Mouse (Mus musculus): ENCODE measurements at regions not wholly inside any gene's neighbourhood (a gene's known extent, or its start where the extent isn't known, plus 50 kb on each side); places are given as distances from the start of the nearest gene placed in this dataset.
"Not testable (repeated sequence)": the region's sequence is repeated elsewhere in the genome, so short reads cannot be mapped to it uniquely, and the experiment has no call there.

- no peak for DNase-seq (ENCODE audit: low spot score in 2 of 2)
- TF ChIP-seq CTCF (conservative IDR thresholded peaks at IDR 0.05): no peak
- no peak overlapping the region for H3K27ac ChIP-seq
- no peak overlapping the region for H3K4me3 ChIP-seq
These were observed 189.3 kb downstream of the Utp18 start for GRCm38 (mm10) chr11:93696096-93696890.

- no peak for TF ChIP-seq CTCF (conservative IDR thresholded peaks at IDR 0.05)
- DNase-seq (ENCODE audit: low spot score in 2 of 2): no peak
- no peak overlapping the region for H3K4me3 ChIP-seq
- H3K27ac ChIP-seq: no peak overlapping the region
These were observed 201.9 kb downstream of the Utp18 start for GRCm38 (mm10) chr11:93683691-93684090.

GRCm38 (mm10) chr11:93676299-93676698 is 209.3 kb downstream of the Utp18 start:
- DNase-seq (ENCODE audit: low spot score in 2 of 2): no peak
- no peak overlapping the region for H3K4me3 ChIP-seq
- no peak overlapping the region for H3K27ac ChIP-seq
- TF ChIP-seq CTCF (conservative IDR thresholded peaks at IDR 0.05): no peak

- TF ChIP-seq CTCF (conservative IDR thresholded peaks at IDR 0.05): no peak
- no peak for DNase-seq (ENCODE audit: low spot score in 2 of 2)
- H3K27ac ChIP-seq: no peak overlapping the region
- no peak overlapping the region for H3K4me3 ChIP-seq
These were observed 213.5 kb downstream of the Utp18 start for GRCm38 (mm10) chr11:93672025-93672424.

- TF ChIP-seq CTCF (conservative IDR thresholded peaks at IDR 0.05): no peak
- H3K27ac ChIP-seq: no peak overlapping the region
These were observed 223.9 kb downstream of the Utp18 start for GRCm38 (mm10) chr11:93661657-93662056.

GRCm38 (mm10) chr11:93660379-93660778 is 225.2 kb downstream of the Utp18 start:
- TF ChIP-seq CTCF (conservative IDR thresholded peaks at IDR 0.05): no peak
- Histone ChIP-seq H3K4me3 (no peak overlapping the region), H3K27ac (no peak overlapping the region)
- no peak for DNase-seq (ENCODE audit: low spot score in 2 of 2)

More at GRCm38 (mm10) chr11:93661657-93662056, 223.9 kb downstream of the Utp18 start:
- no peak for DNase-seq (ENCODE audit: low spot score in 2 of 2)
- no peak overlapping the region for H3K4me3 ChIP-seq

- no peak for TF ChIP-seq CTCF (conservative IDR thresholded peaks at IDR 0.05)
- Histone ChIP-seq H3K4me3 (no peak overlapping the region), H3K27ac (no peak overlapping the region)
- DNase-seq (ENCODE audit: low spot score in 2 of 2): no peak
These were observed 226.8 kb downstream of the Utp18 start for GRCm38 (mm10) chr11:93658719-93659118.

GRCm38 (mm10) chr11:93655602-93656239 is 229.8 kb downstream of the Utp18 start:
- DNase-seq (ENCODE audit: low spot score in 2 of 2): no peak
- TF ChIP-seq CTCF (conservative IDR thresholded peaks at IDR 0.05): no peak
- Histone ChIP-seq H3K4me3 (no peak overlapping the region), H3K27ac (no peak overlapping the region)

GRCm38 (mm10) chr11:93653401-93653800 is 232.2 kb downstream of the Utp18 start:
- DNase-seq (ENCODE audit: low spot score in 2 of 2): no peak
- H3K4me3 ChIP-seq: no peak overlapping the region
- no peak for TF ChIP-seq CTCF (conservative IDR thresholded peaks at IDR 0.05)
- no peak overlapping the region for H3K27ac ChIP-seq

- not testable (repeated sequence) for H3K27ac ChIP-seq; DNase-seq (ENCODE audit: low spot score in 2 of 2); H3K4me3 ChIP-seq
These were observed 233.6 kb downstream of the Utp18 start for GRCm38 (mm10) chr11:93651966-93652365.
